Mouse (Mus musculus) heart, postnatal 14 days (tissue): ENCODE data around the gene Hells. TPM values are rescaled to one million over a fixed set of nuclear protein-coding genes. Genes with fewer than 3 reads are reported as not detected.

ENCODE experiments used
- DNase-seq, 2 experiments: peaks; one replicate each; pipeline ENCODE4 v3.0.0; 2021 to 2022
- intact Hi-C: fragments of 180-260 bp; cut with DNase I; formaldehyde crosslinking; loops from one replicate; pipeline ENCODE4 v1.15.1; 2025
- microRNA-seq, 2 experiments: library from miRNA; unstranded; fragments of <30 nt; microRNA quantifications; one replicate each; pipeline ENCODE4 v1.2.0; 2021 to 2022
- total RNA-seq, 2 experiments: library from RNA; stranded (reverse); gene quantifications; 2 replicates each; pipeline ENCODE4 v1.2.3; 2021

Gene Hells
- total RNA-seq, 2 experiments from 2014 or later, result 1.8 to 4.5 TPM

DNA sequence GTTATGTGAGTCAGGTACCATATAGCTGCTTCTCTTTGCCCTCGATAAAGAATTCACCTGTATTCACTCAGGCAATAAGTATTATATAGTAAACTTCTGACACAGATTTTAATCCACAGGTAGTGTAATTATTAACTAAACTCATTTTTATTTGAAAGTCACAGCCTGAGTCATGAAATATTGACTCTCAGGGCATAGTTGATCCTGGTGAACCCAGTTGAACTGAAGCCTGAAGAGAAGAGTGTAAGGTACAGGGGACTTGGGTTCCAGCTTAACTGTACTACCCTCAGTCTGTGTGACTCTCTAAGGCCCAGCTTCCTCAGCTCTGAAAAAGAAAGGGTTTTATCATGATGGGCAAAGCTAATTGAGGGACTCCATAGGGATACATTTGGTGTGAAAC lies 74.4 kb downstream of the Hells start:
- intact Hi-C loops, result no loop called here
- DNase-seq, result no peak

- intact Hi-C loops, result no loop called here
- no peak for DNase-seq
Observed at GRCm38 (mm10) chr19:39006715-39007114, 76.0 kb downstream of the Hells start, which contains the start of gene Cyp2c55. Gene Cyp2c55, plus strand, starts transcription at chr19:39007019.

Small RNA genes lying within 50 kb of the gene (microRNA-seq; reads per million reads assigned to microRNA genes)
- gene Gm23800, result 0 reads per million in 2 experiments

Other genes starting within 250 kb of the Hells start
- 1 to 10 TPM; 5.4 to 6.7 TPM for gene Noc3l, start 111.7 kb upstream of the Hells start, total RNA-seq
- 1 to 10 TPM; 5.8 to 6.6 TPM for gene Tbc1d12, start 94.3 kb upstream of the Hells start, total RNA-seq
- not detected for gene Cyp2c55, start 76.1 kb downstream of the Hells start, total RNA-seq
- not detected for gene Cyp2c65, start 130.1 kb downstream of the Hells start, total RNA-seq
- gene Cyp2c66, start 183.0 kb downstream of the Hells start, total RNA-seq, result not detected